Mouse (Mus musculus) lung, embryonic 14.5 days (tissue): Measurements from ENCODE around the gene Kctd4. TPM values are rescaled to one million over a fixed set of nuclear protein-coding genes. Genes with fewer than 3 reads are reported as not detected.
"Not testable (repeated sequence)": the region's sequence is repeated elsewhere in the genome, so short reads cannot be mapped to it uniquely, and the experiment has no call there.

ENCODE experiments used
- ATAC-seq: fragments of 200-750 bp; cut with Nextera tagmentation; 2 replicates; pipeline ENCODE4 v1.8.0; 2017; ENCODE audit warnings: mild to moderate bottlenecking, moderate TSS enrichment, moderate library complexity; ENCODE audit not compliant: insufficient read depth
- DNase-seq: peaks from one replicate; pipeline ENCODE4 v3.0.0-alpha.2; 2015
- H3K27ac ChIP-seq: fragments of 300-500 bp; sonication (generic); 2 replicates; pipeline ENCODE4 v1.5.1; 2014; ENCODE audit warnings: low read depth, mild to moderate bottlenecking, moderate library complexity
- H3K27me3 ChIP-seq: fragments of 300-500 bp; sonication (generic); 2 replicates; pipeline ENCODE4 v1.6.1; 2014; ENCODE audit warnings: low read length, control low read depth; ENCODE audit not compliant: insufficient read depth
- H3K36me3 ChIP-seq: fragments of 300-500 bp; sonication (generic); 2 replicates; pipeline ENCODE4 v1.6.1; 2014; ENCODE audit warnings: control low read depth; ENCODE audit not compliant: insufficient read depth
- H3K4me1 ChIP-seq: fragments of 300-500 bp; sonication (generic); 2 replicates; pipeline ENCODE4 v1.6.1; 2014; ENCODE audit warnings: antibody characterized with exemption, control low read depth; ENCODE audit not compliant: insufficient read depth
- H3K4me2 ChIP-seq: fragments of 300-500 bp; sonication (generic); 2 replicates; pipeline ENCODE4 v1.6.1; 2014; ENCODE audit warnings: mild to moderate bottlenecking
- H3K4me3 ChIP-seq: fragments of 300-500 bp; sonication (generic); 2 replicates; pipeline ENCODE4 v1.5.1; 2014; ENCODE audit warnings: low read depth, low read length
- H3K9ac ChIP-seq: fragments of 300-500 bp; sonication (generic); 2 replicates; pipeline ENCODE4 v1.6.1; 2014
- H3K9me3 ChIP-seq: fragments of 300-500 bp; sonication (generic); 2 replicates; pipeline ENCODE4 v1.6.1; 2016; ENCODE audit warnings: low read depth, low read length, control low read depth
- CTCF ChIP-seq: IDR thresholded peaks from 2 replicates; pipeline ENCODE4 v1.5.1; 2016; ENCODE audit warnings: antibody characterized with exemption, low read depth
- WGBS: fragments of 180-500 bp; shearing (Covaris S2); extraction: QIAGEN DNeasy Blood & Tissue Kit; methylation state at CpG from one replicate; pipeline ENCODE4 v1.1.7; 2014; 5-methylcytosine and 5-hydroxymethylcytosine counted together
- polyA plus RNA-seq: library from polyadenylated mRNA; unstranded; fragments of >200 nt; fragmentation: Nextera tagmentation; extraction: Ambion mirVana; gene quantifications from 2 replicates; pipeline ENCODE4 v1.2.1, GENCODE M21; 2014

Kctd4 gene
- polyA plus RNA-seq = 0.69 and 0.97 TPM in 2 replicates

GRCm38 (mm10) chr14:75954766-75955165 is at the start of gene Kctd4:
TSS of gene Kctd4 (plus strand) at chr14:75955009.
- Histone ChIP-seq H3K27ac (no peak within 1 kb of the TSS), H3K4me3 (no peak within 1 kb of the TSS), H3K9me3 (no peaks in the 10 kb centered on the region), H3K4me1 (no peaks in the 10 kb centered on the region), H3K27me3 (no peaks in the 10 kb centered on the region), H3K9ac (no peak within 1 kb of the TSS), H3K36me3 (no peaks in the 10 kb centered on the region), H3K4me2 (no peak within 1 kb of the TSS)
- ATAC-seq (no peak), DNase-seq (no peak)
- WGBS = 82% methylated on average over 7 of the region's 7 CpGs
- TF ChIP-seq CTCF = no peak

GRCm38 (mm10) chr14:75906931-75907330 is 47.9 kb upstream of the Kctd4 start:
- 92% methylated on average over 8 of the region's 8 CpGs for WGBS
- TF ChIP-seq CTCF = no peak
- H3K9me3 ChIP-seq = no peaks in the 10 kb centered on the region
- no peak overlapping the region for H3K4me3 ChIP-seq
- 0 out of 2 replicates have a peak, but pooled peaks cover 13% of the 10 kb centered on the region for H3K36me3 ChIP-seq
- DNase-seq (no peak), ATAC-seq (no peak)
- H3K4me1 ChIP-seq = no peaks in the 10 kb centered on the region
- no peak overlapping the region for H3K27ac ChIP-seq
- no peak overlapping the region for H3K4me2 ChIP-seq
- no peak overlapping the region for H3K9ac ChIP-seq
- no peaks in the 10 kb centered on the region for H3K27me3 ChIP-seq

GRCm38 (mm10) chr14:75911968-75912367 is 42.8 kb upstream of the Kctd4 start:
- ATAC-seq (no peak), DNase-seq (no peak)
- Histone ChIP-seq H3K4me3 (no peak overlapping the region), H3K27ac (no peak overlapping the region), H3K4me2 (no peak overlapping the region), H3K4me1 (no peaks in the 10 kb centered on the region), H3K36me3 (0 out of 2 replicates have a peak, but pooled peaks cover 6% of the 10 kb centered on the region), H3K9ac (no peak overlapping the region), H3K9me3 (no peaks in the 10 kb centered on the region), H3K27me3 (no peaks in the 10 kb centered on the region)
- 68% methylated on average over 6 of the region's 6 CpGs for WGBS
- no peak for TF ChIP-seq CTCF

- no peak overlapping the region for H3K4me3 ChIP-seq
- WGBS = 52% methylated on average over 2 of the region's 2 CpGs
- H3K27me3 ChIP-seq = no peaks in the 10 kb centered on the region
- H3K4me1 ChIP-seq = no peaks in the 10 kb centered on the region
- no peaks in the 10 kb centered on the region for H3K9me3 ChIP-seq
- H3K9ac ChIP-seq = no peak overlapping the region
- H3K36me3 ChIP-seq = 0 out of 2 replicates have a peak, but pooled peaks cover 7% of the 10 kb centered on the region
- ATAC-seq = no peak
- peak; percentile 13 for DNase-seq
- no peak overlapping the region for H3K4me2 ChIP-seq
- no peak overlapping the region for H3K27ac ChIP-seq
- TF ChIP-seq CTCF = no peak
Measured at GRCm38 (mm10) chr14:75912665-75913064, 42.1 kb upstream of the Kctd4 start.

GRCm38 (mm10) chr14:75923314-75924052 is 31.3 kb upstream of the Kctd4 start:
- no peak overlapping the region for H3K9ac ChIP-seq
- H3K9me3 ChIP-seq = no peaks in the 10 kb centered on the region
- TF ChIP-seq CTCF = no peak
- H3K36me3 ChIP-seq = no peaks in the 10 kb centered on the region
- no peak overlapping the region for H3K4me3 ChIP-seq
- no peak overlapping the region for H3K4me2 ChIP-seq
- H3K27ac ChIP-seq = no peak overlapping the region
- no peaks in the 10 kb centered on the region for H3K27me3 ChIP-seq
- ATAC-seq = no peak
- H3K4me1 ChIP-seq = no peaks in the 10 kb centered on the region
- no peak for DNase-seq
- WGBS = 90% methylated on average over 1 of the region's 1 CpGs

GRCm38 (mm10) chr14:75929713-75930112 is 25.1 kb upstream of the Kctd4 start:
- 90% methylated on average over 8 of the region's 8 CpGs for WGBS

GRCm38 (mm10) chr14:75931266-75931665 is 23.5 kb upstream of the Kctd4 start:
- ATAC-seq = no peak
- 93% methylated on average over 23 of the region's 23 CpGs for WGBS
- H3K27me3 ChIP-seq = no peaks in the 10 kb centered on the region
- DNase-seq = no peak
- H3K4me2 ChIP-seq = no peak overlapping the region
- H3K4me1 ChIP-seq = no peaks in the 10 kb centered on the region
- TF ChIP-seq CTCF = no peak
- no peaks in the 10 kb centered on the region for H3K9me3 ChIP-seq
- H3K27ac ChIP-seq = no peak overlapping the region
- H3K9ac ChIP-seq = no peak overlapping the region
- no peaks in the 10 kb centered on the region for H3K36me3 ChIP-seq
- no peak overlapping the region for H3K4me3 ChIP-seq

More at GRCm38 (mm10) chr14:75929713-75930112, 25.1 kb upstream of the Kctd4 start:
- H3K9ac ChIP-seq, H3K4me1 ChIP-seq, H3K27me3 ChIP-seq, H3K9me3 ChIP-seq, H3K36me3 ChIP-seq, H3K27ac ChIP-seq, ATAC-seq, H3K4me2 ChIP-seq, DNase-seq, H3K4me3 ChIP-seq: not testable (repeated sequence)
